Mouse (Mus musculus) lung, postnatal 0 days (tissue): Measurements from ENCODE around the gene Pkig. TPM values are rescaled to one million over a fixed set of nuclear protein-coding genes. Genes with fewer than 3 reads are reported as not detected.
"Not testable (repeated sequence)": the region's sequence is repeated elsewhere in the genome, so short reads cannot be mapped to it uniquely, and the experiment has no call there.

ENCODE experiments used
- ATAC-seq: fragments of 200-750 bp; cut with Nextera tagmentation; 2 replicates; pipeline ENCODE4 v1.8.0; 2017; ENCODE audit warnings: moderate library complexity
- DNase-seq: peaks from one replicate; pipeline ENCODE4 v3.0.0-alpha.2; 2016; ENCODE audit warnings: low spot score
- H3K27ac ChIP-seq: fragments of 300-500 bp; sonication (generic); 2 replicates; pipeline ENCODE4 v1.5.1; 2014; ENCODE audit warnings: antibody characterized with exemption, mild to moderate bottlenecking, low read length, mixed read lengths
- H3K27me3 ChIP-seq: fragments of 300-500 bp; sonication (generic); replicated peaks from 2 replicates; pipeline ENCODE4 v1.6.1; 2014; ENCODE audit warnings: low read length, mixed read lengths; ENCODE audit not compliant: insufficient read depth
- H3K36me3 ChIP-seq: fragments of 300-500 bp; sonication (generic); 2 replicates; pipeline ENCODE4 v1.6.1; 2014; ENCODE audit warnings: low read length, mixed read lengths; ENCODE audit not compliant: insufficient read depth
- H3K4me1 ChIP-seq: fragments of 300-500 bp; sonication (generic); 2 replicates; pipeline ENCODE4 v1.6.1; 2014; ENCODE audit warnings: antibody characterized with exemption, low read depth, low read length, mixed read lengths; ENCODE audit not compliant: insufficient read depth
- H3K4me2 ChIP-seq: fragments of 300-500 bp; sonication (generic); replicated peaks from 2 replicates; pipeline ENCODE4 v1.6.1; 2014; ENCODE audit warnings: low read depth, mild to moderate bottlenecking, low read length, moderate library complexity, mixed read lengths
- H3K4me3 ChIP-seq: fragments of 300-500 bp; sonication (generic); 2 replicates; pipeline ENCODE4 v1.5.1; 2014; ENCODE audit warnings: low read depth, low read length
- H3K9ac ChIP-seq: fragments of 300-500 bp; sonication (generic); replicated peaks from 2 replicates; pipeline ENCODE4 v1.6.1; 2014; ENCODE audit warnings: low read depth, mild to moderate bottlenecking
- H3K9me3 ChIP-seq: fragments of 300-500 bp; sonication (generic); 2 replicates; pipeline ENCODE4 v1.6.1; 2016; ENCODE audit warnings: low read length, mixed read lengths
- CTCF ChIP-seq: IDR thresholded peaks from 2 replicates; pipeline ENCODE4 v1.5.1; 2016; ENCODE audit warnings: antibody characterized with exemption, mild to moderate bottlenecking
- EP300 ChIP-seq: IDR thresholded peaks from 2 replicates; pipeline ENCODE4 v1.6.1; 2016; ENCODE audit warnings: antibody characterized with exemption, mild to moderate bottlenecking, control low read depth
- WGBS: fragments of 180-500 bp; shearing (Covaris S2); extraction: QIAGEN DNeasy Blood & Tissue Kit; methylation state at CpG from one replicate; pipeline ENCODE4 v1.1.7; 2014; 5-methylcytosine and 5-hydroxymethylcytosine counted together
- polyA plus RNA-seq: library from polyadenylated mRNA; unstranded; fragments of >200 nt; fragmentation: Nextera tagmentation; extraction: Ambion mirVana; gene quantifications from 2 replicates; pipeline ENCODE4 v1.2.1, GENCODE M21; 2015

Gene Pkig
- polyA plus RNA-seq, 1 experiment from 2014 or later: 106 TPM

- Histone ChIP-seq H3K9ac (no peak overlapping the region), H3K4me3 (no peak overlapping the region), H3K4me2 (no peak overlapping the region), H3K36me3 (peaks cover 36% of the 10 kb centered on the region), H3K4me1 (no peaks in the 10 kb centered on the region), H3K27ac (no peak overlapping the region), H3K27me3 (no peaks in the 10 kb centered on the region), H3K9me3 (no peaks in the 10 kb centered on the region)
- no peak for TF ChIP-seq EP300
- TF ChIP-seq CTCF: no peak
- WGBS: 81% methylated on average over 4 of the region's 4 CpGs
- DNase-seq: no peak
- ATAC-seq: no peak
Observed at GRCm38 (mm10) chr2:163615906-163616651, 42.1 kb upstream of the Pkig start.

- Histone ChIP-seq H3K36me3 (peaks cover 34% of the 10 kb centered on the region), H3K4me1 (no peaks in the 10 kb centered on the region)
- DNase-seq: no peak
Observed at GRCm38 (mm10) chr2:163616652-163617227, 41.4 kb upstream of the Pkig start.

GRCm38 (mm10) chr2:163617232-163617863 is 40.8 kb upstream of the Pkig start:
- no peaks in the 10 kb centered on the region for H3K9me3 ChIP-seq
- TF ChIP-seq EP300 (no peak), CTCF (no peak)
- peaks cover 28% of the 10 kb centered on the region for H3K36me3 ChIP-seq
- no peak overlapping the region for H3K27ac ChIP-seq
- whole genome bisulfite sequencing: 82% methylated on average over 3 of the region's 3 CpGs
- ATAC-seq (no peak), DNase-seq (no peak)
- no peak overlapping the region for H3K9ac ChIP-seq
- H3K27me3 ChIP-seq: no peaks in the 10 kb centered on the region
- H3K4me1 ChIP-seq: no peaks in the 10 kb centered on the region
- H3K4me3 ChIP-seq: no peak overlapping the region
- no peak overlapping the region for H3K4me2 ChIP-seq

More at GRCm38 (mm10) chr2:163616652-163617227, 41.4 kb upstream of the Pkig start:
- TF ChIP-seq EP300 (no peak), CTCF (no peak)
- Histone ChIP-seq H3K27ac (no peak overlapping the region), H3K27me3 (no peaks in the 10 kb centered on the region), H3K9ac (no peak overlapping the region), H3K4me2 (no peak overlapping the region), H3K9me3 (no peaks in the 10 kb centered on the region), H3K4me3 (no peak overlapping the region)
- WGBS: 68% methylated on average over 3 of the region's 3 CpGs
- no peak for ATAC-seq

GRCm38 (mm10) chr2:163617874-163618273 is 40.3 kb upstream of the Pkig start:
- H3K27me3 ChIP-seq: no peaks in the 10 kb centered on the region
- H3K9ac ChIP-seq: no peak overlapping the region
- no peak overlapping the region for H3K4me2 ChIP-seq
- no peak overlapping the region for H3K27ac ChIP-seq
- peaks cover 28% of the 10 kb centered on the region for H3K36me3 ChIP-seq
- no peak overlapping the region for H3K4me3 ChIP-seq
- ATAC-seq: no peak
- TF ChIP-seq EP300 (no peak), CTCF (no peak)
- no peak for DNase-seq
- no peaks in the 10 kb centered on the region for H3K4me1 ChIP-seq
- H3K9me3 ChIP-seq: no peaks in the 10 kb centered on the region
- 88% methylated on average over 4 of the region's 4 CpGs for WGBS

GRCm38 (mm10) chr2:163620451-163620850 is 37.7 kb upstream of the Pkig start:
- ATAC-seq (peak; percentile 81), DNase-seq (peak; percentile 83)
- Histone ChIP-seq H3K4me3 (no peak overlapping the region), H3K9ac (no peak overlapping the region), H3K36me3 (peaks cover 29% of the 10 kb centered on the region; the same call in 1 of the 2 replicates), H3K4me2 (no peak overlapping the region), H3K4me1 (no peaks in the 10 kb centered on the region), H3K27ac (peak overlapping the region; percentile 51; the same call in 1 of the 2 replicates), H3K27me3 (no peaks in the 10 kb centered on the region), H3K9me3 (no peaks in the 10 kb centered on the region)
- no peak for TF ChIP-seq EP300
- TF ChIP-seq CTCF: no peak
- 56% methylated on average over 8 of the region's 8 CpGs for WGBS

- H3K9ac ChIP-seq, H3K9me3 ChIP-seq, H3K4me1 ChIP-seq, H3K27me3 ChIP-seq, H3K4me3 ChIP-seq, DNase-seq, ATAC-seq, H3K27ac ChIP-seq, H3K4me2 ChIP-seq: not testable (repeated sequence)
- H3K36me3 ChIP-seq: peaks cover 33% of the 10 kb centered on the region; the same call in 1 of the 2 replicates
- 87% methylated on average over 3 of the region's 3 CpGs for WGBS
Observed at GRCm38 (mm10) chr2:163621401-163621800, 36.8 kb upstream of the Pkig start.
